In genomic region chrX:16894377-16895175, GRCm38 (mm10) we compare ENCODE assay signal across 9 mouse cellular contexts. TPM values are rescaled to one million over a fixed set of nuclear protein-coding genes. Genes with fewer than 3 reads are reported as not detected.
DNase-seq lines count a peak whose midpoint lies in the region; ATAC-seq and TF ChIP-seq lines count a peak whose summit lies in the region.
"Had no signal": no experiment of that assay in that cellular context is flagged by ENCODE, and none has a peak within 500 bp of the region (broad histone marks: within the 10 kb centered on the region; RNA-seq: fewer than 3 reads in every experiment).

No protein-coding gene starts in this region.

- WGBS in embryonic facial prominence, embryonic 10.5 days: 36% methylated on average over 5 of the region's 5 CpGs
- 36% methylated on average over 5 of the region's 5 CpGs for WGBS in hindbrain, embryonic 16.5 days
- 33% methylated on average over 5 of the region's 5 CpGs for WGBS in lung, postnatal 0 days

- no peaks in the 10 kb centered on the region for H3K9me3 ChIP-seq in embryonic facial prominence, embryonic 10.5 days
- H3K9me3 ChIP-seq in hindbrain, embryonic 16.5 days (ENCODE audit: control insufficient read depth, low read length): no peaks in the 10 kb centered on the region
- H3K9me3 ChIP-seq in lung, postnatal 0 days (ENCODE audit: low read length): no peaks in the 10 kb centered on the region; the same call in 1 of the 2 replicates
- H3K9me3 ChIP-seq: megakaryocyte, embryonic 14.5 days had no signal

- no peaks in the 10 kb centered on the region for H3K4me1 ChIP-seq in embryonic facial prominence, embryonic 10.5 days
- H3K4me1 ChIP-seq in hindbrain, embryonic 16.5 days (ENCODE audit: control insufficient read depth, insufficient read depth, low read depth, low read length): no peaks in the 10 kb centered on the region
- no peaks in the 10 kb centered on the region for H3K4me1 ChIP-seq in lung, postnatal 0 days (ENCODE audit: insufficient read depth, low read depth, low read length)
- H3K4me1 ChIP-seq: megakaryocyte, embryonic 14.5 days had no signal

- no peak overlapping the region; the same call in 1 of the 2 replicates for H3K27ac ChIP-seq in layer of hippocampus, adult 2 months
- no peak overlapping the region for H3K27ac ChIP-seq in embryonic facial prominence, embryonic 10.5 days (replicated peaks)
- no peak overlapping the region for H3K27ac ChIP-seq in hindbrain, embryonic 16.5 days (ENCODE audit: low read depth, low read length)
- H3K27ac ChIP-seq in lung, postnatal 0 days (ENCODE audit: low read length): no peak overlapping the region

- H3K4me2 ChIP-seq in hindbrain, embryonic 16.5 days (ENCODE audit: low read length): no peak overlapping the region
- H3K4me2 ChIP-seq in lung, postnatal 0 days (replicated peaks; ENCODE audit: low read depth, low read length): no peak overlapping the region

- TF ChIP-seq CTCF in layer of hippocampus, adult 2 months (conservative IDR thresholded peaks at IDR 0.05): peak; percentile 93
- peak; percentile 87 for TF ChIP-seq CTCF in lung, postnatal 0 days (IDR thresholded peaks at IDR 0.05)

- ATAC-seq in hindbrain, embryonic 16.5 days: peak; percentile 98
- ATAC-seq in lung, postnatal 0 days: peak; percentile 82

- no peak overlapping the region for H3K9ac ChIP-seq in hindbrain, embryonic 16.5 days (ENCODE audit: low read depth, low read length)
- H3K9ac ChIP-seq in lung, postnatal 0 days (replicated peaks; ENCODE audit: low read depth): no peak overlapping the region

- no peaks in the 10 kb centered on the region for H3K27me3 ChIP-seq in embryonic facial prominence, embryonic 10.5 days (replicated peaks; ENCODE audit: low read depth, poor library complexity, severe bottlenecking)
- no peaks in the 10 kb centered on the region for H3K27me3 ChIP-seq in hindbrain, embryonic 16.5 days (replicated peaks; ENCODE audit: control insufficient read depth, insufficient read depth, low read length)
- no peaks in the 10 kb centered on the region for H3K27me3 ChIP-seq in lung, postnatal 0 days (replicated peaks; ENCODE audit: insufficient read depth, low read length)
- H3K27me3 ChIP-seq: megakaryocyte, embryonic 14.5 days had no signal

- peak; percentile 24 to 58 for DNase-seq in layer of hippocampus, adult 2 months (ENCODE audit: low spot score in 2 of 2)
- no peak for DNase-seq in layer of hippocampus, postnatal 36 days
- peak; percentile 13 for DNase-seq in WW6 (ENCODE audit: low read depth, low spot score)
- peak; percentile 36 for DNase-seq in embryonic facial prominence, embryonic 10.5 days (ENCODE audit: low spot score)
- DNase-seq in lung, postnatal 0 days (ENCODE audit: low spot score): peak; percentile 83
- DNase-seq in yolk sac, embryonic 10.5 days (ENCODE audit: low spot score): peak; percentile 14
- DNase-seq in thymus, postnatal 36 days: no peak

- no peak for TF ChIP-seq EP300 in lung, postnatal 0 days (IDR thresholded peaks at IDR 0.05)

- no peaks in the 10 kb centered on the region for H3K36me3 ChIP-seq in embryonic facial prominence, embryonic 10.5 days (replicated peaks)
- no peaks in the 10 kb centered on the region for H3K36me3 ChIP-seq in hindbrain, embryonic 16.5 days (ENCODE audit: control insufficient read depth, insufficient read depth, low read length)
- H3K36me3 ChIP-seq in lung, postnatal 0 days (ENCODE audit: insufficient read depth, low read length): no peaks in the 10 kb centered on the region

- H3K4me3 ChIP-seq in layer of hippocampus, adult 2 months: no peak overlapping the region
- no peak overlapping the region for H3K4me3 ChIP-seq in embryonic facial prominence, embryonic 10.5 days
- no peak overlapping the region for H3K4me3 ChIP-seq in hindbrain, embryonic 16.5 days (ENCODE audit: low read length)
- no peak overlapping the region for H3K4me3 ChIP-seq in lung, postnatal 0 days (ENCODE audit: low read depth, low read length)
- H3K4me3 ChIP-seq: megakaryocyte, embryonic 14.5 days had no signal

RNA-seq across cellular contexts. Expression of gene Ndp, which starts 17.0 kb away (rescaled TPM):
- 1 to 10 TPM; 9.3 TPM for total RNA-seq in layer of hippocampus, adult 2 months (2021)
- 1 to 10 TPM; 9.6 TPM for total RNA-seq in layer of hippocampus, postnatal 36 days (2021)
- 1.2 and 1.3 TPM in 2 replicates for polyA plus RNA-seq in embryonic facial prominence, embryonic 10.5 days (2016; fragmentation: Nextera tagmentation; extraction: Ambion mirVana)
- polyA plus RNA-seq in hindbrain, embryonic 16.5 days (2015; fragmentation: Nextera tagmentation; extraction: Ambion mirVana): 8.6 and 9.0 TPM in 2 replicates
- polyA plus RNA-seq in lung, postnatal 0 days (2015; fragmentation: Nextera tagmentation; extraction: Ambion mirVana): 0.63 and 0.67 TPM in 2 replicates

Comparison
In these comparisons a context has a peak if more than half of its experiments do, and no peak if none do; other contexts are left out.
1. DNase-seq: peak in layer of hippocampus, adult 2 months (2 of 2), WW6 (single experiment), embryonic facial prominence, embryonic 10.5 days (single experiment), lung, postnatal 0 days (single experiment) and yolk sac, embryonic 10.5 days (single experiment); none in layer of hippocampus, postnatal 36 days (0 of 2) and thymus, postnatal 36 days (0 of 2).